Comparison of ENCODE assay signal across 7 mouse cellular contexts in the genomic region with DNA sequence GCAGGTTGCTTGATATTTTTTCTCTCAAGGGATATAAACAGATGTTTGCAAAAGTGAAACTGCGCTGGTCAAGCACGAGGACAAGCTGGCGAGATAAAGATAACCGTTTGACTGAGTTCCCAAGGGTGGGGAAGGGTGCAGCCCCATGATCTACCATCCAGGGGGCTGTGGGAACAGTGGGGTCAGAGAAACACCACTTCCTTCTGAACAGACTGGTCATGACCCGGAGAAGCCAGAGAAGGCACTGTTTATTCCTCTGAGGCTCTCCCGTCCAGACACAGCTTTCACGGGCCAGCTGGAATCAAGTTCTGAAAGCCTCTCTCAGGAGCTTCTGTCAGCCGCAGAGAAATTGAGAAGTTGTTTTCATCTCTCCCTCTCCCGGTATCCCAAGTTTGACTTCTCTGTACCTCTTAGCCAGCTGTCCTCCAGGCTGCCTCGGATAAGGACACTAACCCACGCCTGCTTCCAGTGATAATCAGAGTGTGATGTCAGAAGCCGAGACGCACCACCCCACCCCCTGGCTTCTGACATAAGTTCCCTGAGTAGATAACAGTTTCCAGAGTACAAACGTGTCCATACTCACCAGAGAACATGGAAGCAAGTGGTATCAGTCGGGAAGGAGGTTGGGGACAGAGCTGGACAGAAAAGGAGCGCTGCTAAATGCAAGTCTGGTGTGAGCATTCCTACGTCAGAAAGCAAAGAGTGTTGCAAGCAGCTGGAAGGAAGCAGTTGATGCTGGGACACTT. TPM values are rescaled to one million over a fixed set of nuclear protein-coding genes. Genes with fewer than 3 reads are reported as not detected.
DNase-seq lines count a peak whose midpoint lies in the region; ATAC-seq and TF ChIP-seq lines count a peak whose summit lies in the region.

A gene (minus strand): TSS at position 722 of the 746 bp plus-strand sequence.

- no peaks in the 10 kb centered on the region for H3K27me3 ChIP-seq in hindbrain, embryonic 15.5 days
- no peaks in the 10 kb centered on the region; the same call in 1 of the 2 replicates for H3K27me3 ChIP-seq in liver, embryonic 12.5 days (replicated peaks)

- ATAC-seq in hindbrain, embryonic 15.5 days (ENCODE audit: low FRiP score, low read depth) = no peak
- peak; percentile 98 for ATAC-seq in liver, embryonic 12.5 days
- ATAC-seq in monocyte, adult 5-6 weeks (replicated peaks; ENCODE audit: insufficient number of reproducible peaks, low FRiP score, low TSS enrichment, poor library complexity, severe bottlenecking) = peak; percentile 46; the same call in 1 of the 2 replicates

- no peak within 1 kb of the TSS for H3K9ac ChIP-seq in hindbrain, embryonic 15.5 days
- H3K9ac ChIP-seq in liver, embryonic 12.5 days = peak within 1 kb of the TSS; percentile 84

- no peak; the same call in 1 of the 2 replicates for TF ChIP-seq CTCF in gastrocnemius, adult 2 months (IDR thresholded peaks at IDR 0.05)

- peak within 1 kb of the TSS; percentile 94 for H3K27ac ChIP-seq in gastrocnemius, adult 2 months
- H3K27ac ChIP-seq in hindbrain, embryonic 15.5 days (replicated peaks) = no peak within 1 kb of the TSS
- peak within 1 kb of the TSS; percentile 99 for H3K27ac ChIP-seq in liver, embryonic 12.5 days

- no peaks in the 10 kb centered on the region for H3K4me1 ChIP-seq in hindbrain, embryonic 15.5 days (replicated peaks)
- peaks cover 56% of the 10 kb centered on the region for H3K4me1 ChIP-seq in liver, embryonic 12.5 days

- DNase-seq in MEL-GATA-1-ER (ENCODE audit: extremely low read depth, low read depth) = peak; percentile 84
- DNase-seq in brain, adult 2 months (ENCODE audit: low read depth, low spot score) = peak; percentile 9
- DNase-seq in gastrocnemius, adult 2 months = peak; percentile 63
- no peak for DNase-seq in layer of hippocampus, postnatal 36 days

- H3K9me3 ChIP-seq in hindbrain, embryonic 15.5 days = no peaks in the 10 kb centered on the region
- no peaks in the 10 kb centered on the region for H3K9me3 ChIP-seq in liver, embryonic 12.5 days (replicated peaks)

- H3K4me2 ChIP-seq in hindbrain, embryonic 15.5 days = peak within 1 kb of the TSS; percentile 28
- peak within 1 kb of the TSS; percentile 79 for H3K4me2 ChIP-seq in liver, embryonic 12.5 days

- intact Hi-C loops in gastrocnemius, adult 2 months (cut with DNase I) = no loop called here

- H3K4me3 ChIP-seq in gastrocnemius, adult 2 months = peak within 1 kb of the TSS; percentile 84
- peak within 1 kb of the TSS; percentile 5; the same call in 1 of the 2 replicates for H3K4me3 ChIP-seq in hindbrain, embryonic 15.5 days
- H3K4me3 ChIP-seq in liver, embryonic 12.5 days = peak within 1 kb of the TSS; percentile 77

- 66% methylated on average over 17 of the region's 17 CpGs for WGBS in hindbrain, embryonic 15.5 days
- WGBS in liver, embryonic 12.5 days (ENCODE audit: insufficient replicate concordance) = 2% methylated on average over 17 of the region's 17 CpGs

- H3K36me3 ChIP-seq in hindbrain, embryonic 15.5 days = no peaks in the 10 kb centered on the region
- H3K36me3 ChIP-seq in liver, embryonic 12.5 days = peaks cover 23% of the 10 kb centered on the region

RNA-seq across cellular contexts. Expression of the gene that starts here (rescaled TPM):
- total RNA-seq in gastrocnemius, adult 2 months (2021) = 1 to 10 TPM; 3.1 to 4.0 TPM
- 0.66 and 1.2 TPM in 2 replicates for polyA plus RNA-seq in hindbrain, embryonic 15.5 days (2015; fragmentation: Nextera tagmentation; extraction: Ambion mirVana)
- polyA plus RNA-seq in liver, embryonic 12.5 days (2016; fragmentation: Nextera tagmentation; extraction: Ambion mirVana) = 12.2 and 13.4 TPM in 2 replicates
- total RNA-seq in monocyte, adult 5-6 weeks (2017) = 45.5 to 87.2 TPM (median 46.4 TPM) in 3 replicates
- total RNA-seq in layer of hippocampus, postnatal 36 days (2021) = under 1 TPM; 0.86 to 0.90 TPM

Comparison
In these comparisons a context has a peak if more than half of its experiments do, and no peak if none do; other contexts are left out.
1. DNase-seq: peak in MEL-GATA-1-ER (single experiment), brain, adult 2 months (single experiment) and gastrocnemius, adult 2 months (single experiment); none in layer of hippocampus, postnatal 36 days (0 of 2).
2. H3K4me3 ChIP-seq: peak in every context shown above with its lines; median percentile 84 in gastrocnemius, adult 2 months; 77 in liver, embryonic 12.5 days; 5 in hindbrain, embryonic 15.5 days.